Mouse (Mus musculus) MEL (cell line): ENCODE measurements around the gene Tuba3b. TPM values are rescaled to one million over a fixed set of nuclear protein-coding genes. Genes with fewer than 3 reads are reported as not detected.

Source experiments
- DNase-seq: peaks from one replicate; pipeline ENCODE4 v3.0.0; 2011; ENCODE audit warnings: low read depth, low spot score
- H3K27ac ChIP-seq: 2 replicates; pipeline ENCODE4 v1.5.1; 2012; ENCODE audit warnings: low read depth, mild to moderate bottlenecking, control low read depth, low read length, moderate library complexity; ENCODE audit not compliant: control insufficient read depth
- H3K27me3 ChIP-seq, 2 experiments: fragments of 150-350 bp in 1 of 2; sonication (generic) in 1 of 2; 2 replicates each; pipeline ENCODE4 v1.6.1; 2012; ENCODE audit warnings: low read length in 2 of 2, mild to moderate bottlenecking in 2 of 2, improper control_type of control experiment in 1 of 2, moderate library complexity in 1 of 2; ENCODE audit not compliant: insufficient read depth in 2 of 2, control insufficient read depth in 1 of 2
- H3K36me3 ChIP-seq, 2 experiments: 2 replicates each; pipeline ENCODE4 v1.6.1; 2012 to 2014; ENCODE audit warnings: low read length in 2 of 2, improper control_type of control experiment in 1 of 2, inconsistent platforms in 1 of 2, mild to moderate bottlenecking in 1 of 2; ENCODE audit not compliant: insufficient read depth in 2 of 2, control insufficient read depth in 1 of 2
- H3K4me1 ChIP-seq, 2 experiments: fragments of 150-350 bp in 1 of 2; sonication (generic) in 1 of 2; 2 replicates each; pipeline ENCODE4 v1.6.1; 2012; ENCODE audit warnings: low read length in 2 of 2, improper control_type of control experiment in 1 of 2, mild to moderate bottlenecking in 1 of 2; ENCODE audit not compliant: insufficient read depth in 2 of 2, control insufficient read depth in 1 of 2
- H3K4me3 ChIP-seq, 2 experiments: fragments of 150-350 bp in 1 of 2; sonication (generic) in 1 of 2; 2 replicates each; pipeline ENCODE4 v1.5.1; 2012; ENCODE audit warnings: low read depth in 2 of 2, low read length in 2 of 2, mild to moderate bottlenecking in 2 of 2, moderate library complexity in 2 of 2, control low read depth in 1 of 2, improper control_type of control experiment in 1 of 2; ENCODE audit not compliant: control insufficient read depth in 1 of 2, insufficient read depth in 1 of 2
- H3K79me2 ChIP-seq: 2 replicates; pipeline ENCODE4 v1.6.1; 2012; ENCODE audit warnings: mild to moderate bottlenecking, low read length, moderate library complexity; ENCODE audit not compliant: control insufficient read depth, poor library complexity, insufficient read depth
- H3K9ac ChIP-seq: 2 replicates; pipeline ENCODE4 v1.6.1; 2012; ENCODE audit warnings: low read depth, mild to moderate bottlenecking, control low read depth, low read length, moderate library complexity; ENCODE audit not compliant: control insufficient read depth, poor library complexity, severe bottlenecking
- H3K9me3 ChIP-seq: fragments of 150-350 bp; sonication (generic); replicated peaks from 2 replicates; pipeline ENCODE4 v1.6.1; 2012; ENCODE audit warnings: mild to moderate bottlenecking, low read length, improper control_type of control experiment, moderate library complexity; ENCODE audit not compliant: insufficient read depth
- BHLHE40 ChIP-seq: IDR thresholded peaks from 2 replicates; pipeline ENCODE4 v1.6.1; 2012; ENCODE audit warnings: low read depth, mild to moderate bottlenecking, inconsistent platforms, low read length, improper control_type of control experiment, borderline replicate concordance
- CHD1 ChIP-seq: IDR thresholded peaks from 2 replicates; pipeline ENCODE4 v1.6.1; 2012; ENCODE audit warnings: low read depth, mild to moderate bottlenecking, inconsistent platforms, low read length, improper control_type of control experiment
- CHD2 ChIP-seq: IDR thresholded peaks from 2 replicates; pipeline ENCODE4 v1.6.1; 2011; ENCODE audit warnings: low read length, improper control_type of control experiment
- E2F4 ChIP-seq: IDR thresholded peaks from 2 replicates; pipeline ENCODE4 v1.6.1; 2011; ENCODE audit warnings: low read depth, low read length, improper control_type of control experiment, borderline replicate concordance
- EP300 ChIP-seq, 2 experiments: IDR thresholded peaks; 2 replicates each; pipeline ENCODE4 v1.6.1; 2011; ENCODE audit warnings: improper control_type of control experiment in 2 of 2, low read length in 2 of 2, low read depth in 1 of 2, mild to moderate bottlenecking in 1 of 2
- MAX ChIP-seq: IDR thresholded peaks from 2 replicates; pipeline ENCODE4 v1.6.1; 2011; ENCODE audit warnings: low read length, improper control_type of control experiment
- MAZ ChIP-seq: IDR thresholded peaks from 2 replicates; pipeline ENCODE4 v1.6.1; 2012; ENCODE audit warnings: low read depth, mild to moderate bottlenecking, inconsistent platforms, low read length, improper control_type of control experiment
- MEF2A ChIP-seq: IDR thresholded peaks from 2 replicates; pipeline ENCODE4 v1.6.1; 2014; ENCODE audit warnings: low read depth, mild to moderate bottlenecking, inconsistent platforms, low read length, improper control_type of control experiment; ENCODE audit not compliant: poor library complexity, insufficient replicate concordance, severe bottlenecking; ENCODE audit errors: extremely low read depth
- MXI1 ChIP-seq: IDR thresholded peaks from 2 replicates; pipeline ENCODE4 v1.6.1; 2011; ENCODE audit warnings: mild to moderate bottlenecking, low read depth, low read length, improper control_type of control experiment
- MYB ChIP-seq: IDR thresholded peaks from 2 replicates; pipeline ENCODE4 v1.6.1; 2011; ENCODE audit warnings: mild to moderate bottlenecking, low read depth, low read length, improper control_type of control experiment
- MYC ChIP-seq: IDR thresholded peaks from 2 replicates; pipeline ENCODE4 v1.6.1; 2011; ENCODE audit warnings: low read depth, mild to moderate bottlenecking, low read length, improper control_type of control experiment, moderate library complexity
- NELFE ChIP-seq: IDR thresholded peaks from 2 replicates; pipeline ENCODE4 v1.6.1; 2011; ENCODE audit warnings: low read depth, low read length, improper control_type of control experiment
- NRF1 ChIP-seq: IDR thresholded peaks from 2 replicates; pipeline ENCODE4 v1.6.1; 2014; ENCODE audit warnings: low read depth, mild to moderate bottlenecking, inconsistent platforms, low read length, improper control_type of control experiment, moderate library complexity; ENCODE audit not compliant: poor library complexity, insufficient read depth, severe bottlenecking
- POLR2A ChIP-seq, 2 experiments: IDR thresholded peaks; 2 replicates each; pipeline ENCODE4 v1.6.1; 2011 to 2012; ENCODE audit warnings: low read length in 2 of 2, mild to moderate bottlenecking in 2 of 2, control low read depth in 1 of 2, improper control_type of control experiment in 1 of 2, low read depth in 1 of 2, moderate library complexity in 1 of 2; ENCODE audit not compliant: control insufficient read depth in 1 of 2, insufficient read depth in 1 of 2, poor library complexity in 1 of 2
- RAD21 ChIP-seq: IDR thresholded peaks from 2 replicates; pipeline ENCODE4 v1.6.1; 2011; ENCODE audit warnings: mild to moderate bottlenecking, low read depth, low read length, improper control_type of control experiment
- SIN3A ChIP-seq: IDR thresholded peaks from 2 replicates; pipeline ENCODE4 v1.6.1; 2012; ENCODE audit warnings: low read length, improper control_type of control experiment, inconsistent platforms
- TBP ChIP-seq: IDR thresholded peaks from 2 replicates; pipeline ENCODE4 v1.8.0; 2011; ENCODE audit warnings: low read depth, low read length, improper control_type of control experiment
- TCF12 ChIP-seq: IDR thresholded peaks from 2 replicates; pipeline ENCODE4 v1.6.1; 2014; ENCODE audit warnings: low read depth, mild to moderate bottlenecking, inconsistent platforms, low read length, improper control_type of control experiment, moderate library complexity
- USF1 ChIP-seq: IDR thresholded peaks from 2 replicates; pipeline ENCODE4 v1.6.1; 2014; ENCODE audit warnings: low read depth, mild to moderate bottlenecking, inconsistent platforms, low read length, improper control_type of control experiment, moderate library complexity
- ZKSCAN1 ChIP-seq: IDR thresholded peaks from 2 replicates; pipeline ENCODE4 v1.6.1; 2012; ENCODE audit warnings: low read depth, mild to moderate bottlenecking, inconsistent platforms, low read length, improper control_type of control experiment, moderate library complexity
- ZMIZ1 ChIP-seq: IDR thresholded peaks from 2 replicates; pipeline ENCODE4 v1.6.1; 2012; ENCODE audit warnings: low read depth, mild to moderate bottlenecking, inconsistent platforms, low read length, improper control_type of control experiment, moderate library complexity
- ZNF384 ChIP-seq: IDR thresholded peaks from 2 replicates; pipeline ENCODE4 v1.6.1; 2012; ENCODE audit warnings: low read depth, mild to moderate bottlenecking, inconsistent platforms, low read length, improper control_type of control experiment
- polyA plus RNA-seq, 2 experiments: library from polyadenylated mRNA; stranded (reverse) in 1 of 2; unstranded in 1 of 2; fragments of >175 nt in 1 of 2; fragments of >200 nt in 1 of 2; gene quantifications; 2 replicates each; pipeline versions ENCODE4 v1.2.1 to v1.2.4; 2012; ENCODE audit warnings: low replicate concordance in 2 of 2, low read depth in 1 of 2; ENCODE audit not compliant: insufficient read length in 2 of 2, insufficient read depth in 1 of 2, missing spikeins in 1 of 2
- total RNA-seq: library from RNA; depleted of rRNA; stranded (reverse); fragments of 300-350 nt; gene quantifications from 2 replicates; pipeline ENCODE4 v1.2.3, GENCODE M21; 2012

The Tuba3b gene
- total and polyA plus RNA-seq, 3 experiments, result 0.06 to 0.23 TPM; not detected in 1

DNA sequence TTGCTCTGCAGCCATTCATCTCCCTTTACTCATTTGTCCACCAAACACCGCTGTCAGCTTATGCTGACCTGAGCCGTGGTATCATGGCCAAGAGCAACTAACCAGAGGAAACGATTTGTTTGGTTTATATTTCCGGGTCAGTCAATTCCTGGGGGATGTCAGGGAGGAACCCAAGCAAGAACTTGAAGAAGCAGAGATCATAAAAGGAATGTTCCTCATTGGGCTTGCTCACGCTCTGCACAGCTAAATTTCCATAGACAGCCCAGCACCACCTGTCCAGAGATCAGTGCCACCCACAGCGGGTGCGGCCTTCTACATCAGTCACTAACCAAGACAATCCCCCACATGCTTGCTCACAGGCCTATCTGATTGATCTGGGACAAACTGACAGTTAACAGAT lies 1.3 kb upstream of the Tuba3b start, which contains the start of gene Lmntd1:
TSS of gene Lmntd1 (minus strand) at position 101 of the 400 bp plus-strand sequence.
- no peaks in the 10 kb centered on the region for H3K9me3 ChIP-seq
- no peaks in the 10 kb centered on the region for H3K27me3 ChIP-seq
- DNase-seq, result no peak
- H3K4me3 ChIP-seq, result no peak within 1 kb of the TSS
- no peak within 1 kb of the TSS for H3K9ac ChIP-seq
- no peaks in the 10 kb centered on the region for H3K36me3 ChIP-seq
- H3K27ac ChIP-seq, result no peak within 1 kb of the TSS
- TF ChIP-seq E2F4 (no peak), CHD2 (no peak), TBP (no peak), ZMIZ1 (no peak), MXI1 (no peak), BHLHE40 (no peak), MEF2A (no peak), EP300 (IDR thresholded peaks at IDR 0.05; ENCODE audit: low read depth in 1 of 2, low read length in 2 of 2) (no peak), MAX (no peak), ZKSCAN1 (no peak), MYB (no peak), RAD21 (no peak), SIN3A (no peak), POLR2A (IDR thresholded peaks at IDR 0.05; ENCODE audit: control insufficient read depth in 1 of 2, insufficient read depth in 1 of 2, low read depth in 1 of 2, low read length in 2 of 2, poor library complexity in 1 of 2) (no peak), MYC (no peak), NRF1 (no peak), TCF12 (no peak)
- H3K79me2 ChIP-seq, result no peaks in the 10 kb centered on the region
- H3K4me1 ChIP-seq, result no peaks in the 10 kb centered on the region

DNA sequence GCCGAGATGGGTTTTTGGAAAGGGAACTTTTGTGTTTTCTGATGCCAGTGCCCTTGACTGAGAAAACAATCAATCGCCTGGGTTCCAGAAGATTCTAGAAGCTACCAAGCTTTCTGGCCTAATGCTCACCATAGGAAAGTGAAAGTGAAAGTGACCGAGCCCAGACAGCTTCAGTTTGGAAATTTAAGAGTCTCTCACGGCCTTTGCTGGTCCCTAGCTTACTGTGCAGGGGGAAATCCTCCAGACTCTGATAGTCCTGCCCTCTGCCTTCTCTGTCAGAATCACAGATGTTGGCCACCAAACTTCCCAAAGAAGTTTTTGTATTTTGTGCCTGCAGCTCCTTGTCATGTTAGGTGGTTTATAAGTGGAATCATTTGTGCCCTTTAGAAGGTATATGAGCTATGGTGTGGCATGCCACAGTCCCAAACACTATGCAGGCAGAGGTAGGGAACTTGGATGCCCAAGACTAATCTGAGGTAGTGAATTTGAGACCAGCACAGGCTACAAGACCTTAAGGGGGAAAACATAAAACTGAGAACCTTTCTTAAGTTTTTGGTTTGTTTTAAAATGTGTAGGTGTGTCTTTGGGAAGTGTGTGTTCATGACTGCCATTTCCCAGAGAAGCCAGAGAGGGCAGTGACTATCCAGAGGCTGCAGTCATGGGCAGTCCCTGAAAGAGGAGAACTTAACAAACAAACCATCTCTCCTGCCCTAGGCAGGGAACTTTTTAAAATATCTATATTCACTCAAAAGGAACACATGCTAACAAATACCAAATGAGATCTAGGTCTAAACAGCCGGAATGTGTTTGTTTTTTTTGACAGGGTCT lies 1.1 kb downstream of the Tuba3b start:
- Histone ChIP-seq H3K9ac (peak overlapping the region; percentile 30), H3K27me3 (no peaks in the 10 kb centered on the region), H3K4me3 (peak overlapping the region; percentile 53 to 77), H3K79me2 (no peaks in the 10 kb centered on the region), H3K9me3 (no peaks in the 10 kb centered on the region), H3K27ac (no peak overlapping the region), H3K4me1 (no peaks in the 10 kb centered on the region), H3K36me3 (no peaks in the 10 kb centered on the region)
- peak; percentile 11 for DNase-seq
- TF ChIP-seq MEF2A (no peak), NELFE (no peak), CHD1 (no peak), MYC (no peak), BHLHE40 (no peak), ZNF384 (no peak), MAZ (no peak), USF1 (no peak)
